Mouse (Mus musculus): ENCODE results near the gene Hist1h2ac.
"Not testable (repeated sequence)": the region's sequence is repeated elsewhere in the genome, so short reads cannot be mapped to it uniquely, and the experiment has no call there.

The Hist1h2ac gene

DNA sequence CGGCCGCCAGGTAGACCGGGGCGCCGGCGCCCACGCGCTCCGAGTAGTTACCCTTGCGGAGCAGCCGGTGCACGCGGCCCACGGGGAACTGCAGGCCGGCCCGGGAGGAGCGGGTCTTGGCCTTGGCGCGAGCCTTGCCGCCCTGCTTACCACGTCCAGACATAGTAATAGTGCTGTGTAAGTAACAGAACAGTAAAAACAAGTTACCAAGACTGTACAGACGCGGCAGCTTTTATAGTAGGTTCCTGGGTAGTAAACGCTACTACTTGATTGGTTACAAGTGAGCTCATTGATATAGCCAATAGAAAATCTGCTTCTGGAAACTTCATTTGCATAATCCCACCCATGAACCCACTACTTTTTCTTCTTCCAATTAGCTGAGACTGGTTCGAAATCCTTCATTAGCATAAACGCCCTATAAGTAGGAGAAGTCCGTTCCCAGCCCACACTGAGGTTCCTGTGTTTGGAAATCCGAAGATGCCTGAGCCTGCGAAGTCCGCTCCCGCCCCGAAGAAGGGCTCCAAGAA, at the start of gene Hist1h2ac, which contains the start of gene Hist1h2bc:
Gene Hist1h2ac, minus strand, starts transcription at position 194 of the 527 bp plus-strand sequence.
Gene Hist1h2bc, plus strand, starts transcription at position 445 of the 527 bp plus-strand sequence.
- DNase-seq (ENCODE audit: low spot score in 2 of 2) = peak; percentile 68 to 71

GRCm38 (mm10) chr13:23732156-23732804, 48.5 kb upstream of the Hist1h2ac start:
- no peak for DNase-seq (ENCODE audit: low spot score in 2 of 2)

DNA sequence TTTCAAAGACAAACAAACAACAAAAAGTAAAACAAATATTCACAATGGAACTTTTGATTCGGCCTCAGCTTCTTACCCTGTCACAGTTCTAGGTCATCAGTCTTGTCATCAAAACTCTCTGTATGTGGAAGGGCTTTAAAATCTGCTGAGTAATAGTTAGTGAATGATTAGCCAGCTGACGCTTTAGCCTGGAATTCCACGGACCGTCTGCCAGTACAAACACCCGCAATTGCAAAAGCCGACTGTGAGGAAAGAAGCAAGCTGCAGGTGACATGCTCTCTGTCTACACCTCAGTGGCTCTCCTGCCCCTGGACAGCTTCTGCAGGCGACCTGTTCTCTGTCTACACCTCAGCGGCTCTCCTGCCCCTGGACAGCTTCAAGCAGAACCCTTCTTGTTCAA, 46.7 kb upstream of the Hist1h2ac start:
- no peak for DNase-seq (ENCODE audit: low spot score in 2 of 2)

- no peak for DNase-seq (ENCODE audit: low spot score in 2 of 2)
These were observed 46.0 kb upstream of the Hist1h2ac start for GRCm38 (mm10) chr13:23729706-23730105.

GRCm38 (mm10) chr13:23729192-23729525, 45.4 kb upstream of the Hist1h2ac start:
- no peak for DNase-seq (ENCODE audit: low spot score in 2 of 2)

DNA sequence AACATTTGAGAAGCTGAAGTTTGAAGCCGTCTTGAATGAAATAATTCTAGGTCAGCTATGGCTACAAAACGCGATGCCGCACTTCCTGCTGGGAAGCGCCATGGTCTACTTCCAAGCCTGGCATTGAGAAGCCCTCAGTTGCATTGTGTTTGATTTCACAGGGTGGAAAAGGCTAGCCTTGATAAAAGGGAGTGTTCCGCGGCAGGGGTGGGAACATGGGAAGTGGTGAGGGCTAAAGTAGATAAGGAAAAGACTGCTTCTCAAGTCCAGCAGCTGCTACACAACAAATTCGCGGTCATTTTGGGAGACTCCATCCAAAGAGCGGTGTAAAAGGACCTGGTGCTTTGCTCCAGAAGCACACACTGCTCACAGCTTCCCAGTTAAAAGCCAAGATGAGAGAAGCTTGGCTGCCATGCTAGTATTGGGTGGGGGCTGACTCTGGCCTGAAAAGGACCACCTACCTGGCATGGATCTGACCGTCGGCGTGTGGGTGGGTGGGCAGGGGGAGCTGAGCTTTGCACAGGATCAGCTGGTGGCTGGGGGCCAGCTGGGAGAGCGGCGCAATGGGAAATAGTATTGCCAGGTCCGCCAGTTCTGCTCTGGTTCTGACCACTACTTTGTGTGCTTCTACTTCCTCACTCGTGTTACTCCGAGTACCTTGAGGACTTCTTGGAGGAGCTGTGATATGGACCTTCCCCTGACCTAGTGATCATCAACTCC, 44.9 kb upstream of the Hist1h2ac start:
- no peak for DNase-seq (ENCODE audit: low spot score in 2 of 2)

GRCm38 (mm10) chr13:23725213-23725612, 41.5 kb upstream of the Hist1h2ac start:
- no peak for DNase-seq (ENCODE audit: low spot score in 2 of 2)

DNA sequence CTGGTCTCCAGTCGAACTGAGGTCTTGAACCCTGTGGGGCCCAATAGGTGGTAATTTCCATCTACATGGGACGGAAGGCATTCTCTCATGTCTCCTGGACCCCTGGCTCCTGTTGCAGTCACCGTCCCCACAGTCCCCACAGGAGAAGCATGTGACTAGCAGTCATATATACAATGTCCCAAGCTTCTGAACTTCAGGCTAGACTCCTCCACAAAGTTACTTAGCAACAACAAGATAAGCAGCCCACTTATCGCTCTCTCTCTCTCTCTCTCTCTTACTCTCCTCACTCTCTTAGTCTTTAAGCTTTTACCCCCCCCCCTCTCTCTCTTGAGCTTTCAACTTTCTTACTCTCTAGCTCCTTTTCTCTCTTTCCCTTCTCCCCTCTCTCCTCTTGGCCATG, 40.5 kb upstream of the Hist1h2ac start:
- no peak for DNase-seq (ENCODE audit: low spot score in 2 of 2)

- DNase-seq (ENCODE audit: low spot score in 2 of 2) = not testable (repeated sequence)
These were observed 34.0 kb upstream of the Hist1h2ac start for GRCm38 (mm10) chr13:23717593-23718245.

- no peak for DNase-seq (ENCODE audit: low spot score in 2 of 2)
These were observed 33.4 kb upstream of the Hist1h2ac start for GRCm38 (mm10) chr13:23717176-23717575.

GRCm38 (mm10) chr13:23716261-23717042, 32.7 kb upstream of the Hist1h2ac start:
- DNase-seq (ENCODE audit: low spot score in 2 of 2) = no peak

GRCm38 (mm10) chr13:23710374-23711089, 26.8 kb upstream of the Hist1h2ac start, which contains the start of gene Hfe:
TSS of gene Hfe (minus strand) at chr13:23710854.
- DNase-seq (ENCODE audit: low spot score in 2 of 2) = no peak

- DNase-seq (ENCODE audit: low spot score in 2 of 2) = no peak
These were observed 26.1 kb upstream of the Hist1h2ac start for GRCm38 (mm10) chr13:23709714-23710373.

GRCm38 (mm10) chr13:23708654-23709053, 24.9 kb upstream of the Hist1h2ac start:
- DNase-seq (ENCODE audit: low spot score in 2 of 2) = no peak

GRCm38 (mm10) chr13:23708041-23708440, 24.3 kb upstream of the Hist1h2ac start:
- no peak for DNase-seq (ENCODE audit: low spot score in 2 of 2)

- no peak for DNase-seq (ENCODE audit: low spot score in 2 of 2)
These were observed 23.0 kb upstream of the Hist1h2ac start for GRCm38 (mm10) chr13:23706771-23707170.

DNA sequence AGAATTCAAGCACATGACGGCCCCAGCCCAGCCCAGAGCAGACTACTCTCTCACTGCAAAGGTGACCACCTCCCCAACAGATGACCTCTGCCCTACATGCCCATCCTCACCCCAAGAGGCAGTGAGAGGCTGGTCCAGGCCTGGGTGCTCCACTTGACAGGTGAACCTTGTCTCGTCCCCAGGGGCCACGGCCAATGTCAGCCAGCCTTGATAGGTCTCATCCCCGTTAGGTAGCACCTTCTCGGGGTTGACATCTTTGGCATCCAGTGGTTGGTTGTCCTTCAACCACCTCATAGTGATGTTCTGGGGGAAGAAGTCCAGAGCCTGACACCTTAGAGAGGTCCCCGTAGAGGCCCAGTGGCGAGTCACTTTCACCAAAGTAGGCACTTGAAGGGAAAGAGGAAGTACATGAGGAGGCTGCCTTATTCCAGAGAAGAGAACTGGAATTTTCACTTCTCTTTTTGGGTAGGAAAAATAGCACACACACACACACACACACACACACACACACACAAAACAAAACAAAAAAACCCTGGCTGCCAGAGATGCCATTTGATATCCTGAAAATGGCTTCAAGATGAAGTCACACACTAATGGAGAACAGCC, 22.1 kb upstream of the Hist1h2ac start:
- DNase-seq (ENCODE audit: low spot score in 2 of 2) = no peak

DNA sequence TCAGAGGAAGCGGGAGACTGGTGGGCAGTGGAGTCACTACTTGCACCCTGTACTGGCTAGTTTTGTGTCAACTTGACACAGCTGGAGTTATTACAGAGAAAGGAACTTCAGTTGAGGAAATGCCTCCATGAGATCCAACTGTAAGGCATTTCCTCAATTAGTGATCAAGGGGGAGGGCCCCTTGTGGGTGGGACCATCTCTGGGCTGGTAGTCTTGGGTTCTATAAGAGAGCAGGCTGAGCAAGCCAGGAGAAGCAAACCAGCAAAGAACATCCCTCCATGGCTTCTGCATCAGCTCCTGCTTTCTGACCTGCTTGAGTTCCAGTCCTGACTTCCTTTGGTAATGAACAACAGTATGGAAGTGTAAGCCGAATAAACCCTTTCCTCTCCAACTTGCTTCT, 19.1 kb upstream of the Hist1h2ac start:
- DNase-seq (ENCODE audit: low spot score in 2 of 2) = not testable (repeated sequence)

DNA sequence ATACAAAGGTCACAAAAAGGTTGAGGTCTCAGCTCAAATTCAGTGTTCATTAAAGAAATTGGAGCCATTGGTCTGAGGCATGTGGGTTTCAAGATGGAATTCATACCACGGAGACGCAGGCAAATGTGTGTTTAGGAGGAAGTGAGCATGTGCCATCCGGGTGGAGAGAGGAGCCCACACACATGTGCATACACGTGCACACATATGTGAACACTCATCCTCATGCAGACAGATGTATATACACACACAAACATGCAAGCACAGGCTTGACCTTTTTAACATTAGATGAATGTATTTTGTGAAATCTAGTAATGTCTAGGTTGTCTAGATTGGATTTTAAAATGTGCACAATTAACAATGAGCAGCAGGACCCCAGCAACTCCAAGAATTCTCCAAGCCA, 18.5 kb upstream of the Hist1h2ac start:
- DNase-seq (ENCODE audit: low spot score in 2 of 2) = no peak
